Mouse (Mus musculus) spleen, embryonic (tissue): ENCODE results near the gene Pcbp4.

ENCODE experiments used
- CTCF ChIA-PET: fragments of 350-600 bp; sonication (Branson Sonifier 250); formaldehyde crosslinking; loops from one replicate; lab custom pipeline; 2022; lab: Charles Lee

Pcbp4 gene

DNA sequence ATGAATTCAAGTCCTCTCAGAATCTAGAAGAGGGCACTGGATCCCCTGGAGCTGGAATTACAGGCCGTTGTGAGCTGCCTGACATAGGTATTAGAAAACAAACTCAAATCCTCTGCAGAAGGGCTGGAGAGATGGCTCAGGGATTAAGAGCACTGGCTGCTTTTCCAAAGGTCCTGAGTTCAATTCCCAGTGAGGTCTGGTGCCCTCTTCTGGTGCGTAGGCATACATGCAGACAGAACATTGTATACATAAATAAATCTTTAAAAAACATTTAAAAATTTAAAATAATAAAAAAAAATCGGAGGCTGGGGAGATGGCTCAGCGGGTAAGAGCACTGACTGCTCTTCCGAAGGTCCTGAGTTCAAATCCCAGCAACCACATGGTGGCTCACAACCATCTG lies 10.4 kb upstream of the Pcbp4 start:
- CTCF ChIA-PET: no interaction called here

DNA sequence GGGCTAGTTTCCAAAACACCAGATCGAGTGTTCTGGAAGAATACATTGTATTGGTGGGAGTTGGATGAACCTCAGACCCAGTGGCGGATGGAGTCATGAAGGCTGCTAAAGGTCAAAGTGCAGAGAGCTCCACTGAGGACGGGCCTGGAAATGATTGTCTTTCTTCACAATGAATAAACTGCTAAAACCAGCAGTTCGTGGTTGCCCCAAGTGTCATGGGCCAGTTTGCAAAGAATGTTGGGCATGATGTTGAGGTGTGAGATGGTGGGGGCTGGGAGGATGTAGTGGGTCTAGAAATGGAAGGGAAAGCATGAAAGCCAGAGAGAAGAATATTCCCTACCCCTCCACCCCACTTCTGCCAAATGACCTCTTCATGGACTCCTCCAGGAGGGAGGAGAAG lies 8.3 kb upstream of the Pcbp4 start:
- CTCF ChIA-PET: no interaction called here

DNA sequence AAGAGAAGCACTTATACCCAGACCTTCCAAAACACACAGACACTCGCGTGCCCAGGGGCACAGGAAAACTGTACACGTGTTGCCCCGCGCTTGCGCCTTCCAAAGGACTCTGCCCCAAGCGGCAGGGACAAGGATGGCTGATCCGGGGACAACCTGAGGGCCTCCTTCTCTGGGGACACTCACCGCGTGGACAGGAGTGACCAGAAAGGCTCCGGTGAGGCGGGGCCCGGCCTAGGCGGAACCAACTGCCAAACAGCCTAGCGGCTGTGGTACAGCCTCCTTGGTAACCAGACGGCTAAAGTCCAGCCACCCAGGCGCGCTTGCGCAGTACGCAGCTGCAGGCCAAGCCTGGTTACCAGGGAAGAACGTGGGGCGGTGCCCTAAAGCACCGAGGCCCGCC lies 5.7 kb upstream of the Pcbp4 start, which contains the start of the genes Abhd14b and Abhd14a:
Gene Abhd14b (plus strand): TSS at position 112 of the 400 bp plus-strand sequence.
Gene Abhd14a (minus strand): TSS at position 331 of the 400 bp plus-strand sequence.
- CTCF ChIA-PET: interaction anchor here (0.6 to 2.5 kb wide), 5 partner anchors 14 to 167 kb away, joined by 3 to 7 read pairs (median 6); partner anchors contain the start of genes Parp3 and Poc1a

DNA sequence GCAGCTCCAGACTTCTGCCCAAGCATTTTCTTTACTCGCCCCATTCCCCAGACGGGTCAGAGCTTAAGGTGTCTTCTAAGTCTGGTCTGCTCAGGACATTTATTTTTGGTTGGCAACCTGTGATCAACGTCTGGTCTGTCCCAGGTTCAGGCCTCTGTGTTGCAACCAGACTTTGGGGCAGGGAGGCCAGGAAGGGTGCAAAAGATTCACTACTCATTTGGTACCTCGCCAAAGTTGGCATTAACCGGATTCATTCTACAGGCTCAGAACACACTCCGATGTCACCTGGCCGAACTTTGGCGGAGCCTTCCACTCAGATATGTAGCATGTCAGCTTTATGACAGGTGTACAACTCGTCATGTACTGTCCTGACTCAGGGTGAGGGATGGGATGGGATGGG lies 5.1 kb upstream of the Pcbp4 start:
- CTCF ChIA-PET: interaction anchor here (0.9 to 2.5 kb wide), 2 partner anchors 15 to 29 kb away, joined by 4 to 6 read pairs; partner anchors contain the start of gene Parp3

DNA sequence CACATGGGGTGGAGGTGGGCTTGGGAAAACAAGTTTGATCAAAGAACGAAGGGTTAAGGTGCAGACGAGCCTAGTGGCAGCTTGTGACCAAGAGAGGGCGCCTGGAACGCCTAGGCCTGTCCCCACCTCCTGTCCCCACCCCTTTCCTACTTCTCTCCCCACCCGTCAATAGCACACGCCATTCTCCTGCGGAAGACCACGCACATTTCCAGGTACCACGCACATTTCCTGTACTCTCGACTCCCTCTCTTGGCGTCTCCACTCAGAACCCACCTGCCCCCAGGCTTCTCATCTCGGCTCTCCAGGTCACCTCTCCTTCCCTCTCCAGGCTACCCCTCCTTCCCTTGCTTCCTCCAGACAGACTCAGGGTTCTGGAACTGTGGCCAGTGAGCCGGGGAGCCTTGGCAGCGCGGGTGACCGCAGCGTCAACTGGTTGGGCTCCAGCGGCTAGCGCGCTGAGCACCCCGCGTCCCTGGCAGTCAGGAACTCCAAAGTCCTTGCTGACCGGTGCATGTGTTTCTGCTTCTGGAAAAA lies 4.5 kb upstream of the Pcbp4 start:
- CTCF ChIA-PET: interaction anchor here (2.5 kb wide), 1 partner anchor 28 kb away, joined by 6 read pairs; the partner anchor contains the start of gene Parp3

DNA sequence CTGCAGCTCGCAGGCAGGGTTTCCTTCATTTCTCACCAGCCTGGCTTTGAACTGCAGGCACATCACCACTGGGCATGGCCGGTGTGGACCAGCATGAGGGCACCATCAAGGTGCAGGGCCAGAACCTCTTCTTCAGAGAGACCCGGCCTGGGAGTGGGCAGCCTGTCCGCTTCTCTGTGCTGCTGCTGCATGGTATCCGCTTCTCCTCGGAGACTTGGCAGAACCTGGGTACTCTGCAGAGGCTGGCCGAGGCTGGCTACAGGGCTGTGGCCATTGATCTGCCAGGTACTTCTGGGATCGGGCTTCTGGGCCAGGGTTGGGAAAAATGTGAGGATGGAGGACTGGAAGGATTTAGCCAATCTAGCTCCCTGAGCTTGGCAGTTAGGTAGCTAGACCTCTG lies 3.1 kb upstream of the Pcbp4 start:
- CTCF ChIA-PET: no interaction called here

DNA sequence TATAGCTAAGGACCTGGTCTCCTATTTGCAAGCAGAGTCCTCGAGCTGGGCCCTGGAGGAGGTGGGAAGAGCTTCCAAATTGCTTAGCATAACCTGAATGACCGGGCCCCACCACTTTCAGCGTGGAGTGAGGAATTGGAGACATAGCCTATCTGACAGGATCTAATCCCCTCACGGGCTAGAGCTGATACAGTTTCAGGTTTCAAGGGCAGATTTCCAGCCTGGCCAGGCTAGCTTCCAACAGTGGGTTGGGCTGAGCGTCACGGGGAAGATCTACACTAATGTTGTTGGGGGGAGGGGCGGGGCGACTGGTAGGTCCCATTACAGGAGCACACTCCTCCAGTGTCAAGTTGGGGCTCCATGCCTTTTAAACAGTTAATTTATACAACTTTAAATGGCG lies 2.4 kb upstream of the Pcbp4 start:
- CTCF ChIA-PET: interaction anchor here (0.5 kb wide), 1 partner anchor 40 kb away, joined by 3 read pairs; no protein-coding TSS in a partner anchor

DNA sequence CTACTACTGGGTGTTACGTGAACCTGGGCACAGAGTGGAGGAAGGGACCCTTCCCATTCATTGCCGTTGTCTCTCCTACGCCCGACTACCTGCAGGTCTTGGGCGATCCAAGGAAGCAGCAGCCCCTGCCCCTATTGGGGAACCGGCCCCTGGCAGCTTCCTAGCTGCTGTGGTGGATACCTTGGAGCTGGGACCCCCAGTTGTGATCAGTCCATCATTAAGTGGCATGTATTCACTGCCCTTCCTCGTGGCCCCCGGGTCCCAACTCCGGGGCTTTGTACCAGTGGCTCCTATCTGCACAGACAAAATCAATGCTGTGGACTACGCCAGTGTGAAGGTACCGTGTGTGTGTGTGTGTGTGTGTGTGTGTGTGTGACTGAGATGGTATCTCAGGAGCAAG lies 1.8 kb upstream of the Pcbp4 start:
- CTCF ChIA-PET: no interaction called here

DNA sequence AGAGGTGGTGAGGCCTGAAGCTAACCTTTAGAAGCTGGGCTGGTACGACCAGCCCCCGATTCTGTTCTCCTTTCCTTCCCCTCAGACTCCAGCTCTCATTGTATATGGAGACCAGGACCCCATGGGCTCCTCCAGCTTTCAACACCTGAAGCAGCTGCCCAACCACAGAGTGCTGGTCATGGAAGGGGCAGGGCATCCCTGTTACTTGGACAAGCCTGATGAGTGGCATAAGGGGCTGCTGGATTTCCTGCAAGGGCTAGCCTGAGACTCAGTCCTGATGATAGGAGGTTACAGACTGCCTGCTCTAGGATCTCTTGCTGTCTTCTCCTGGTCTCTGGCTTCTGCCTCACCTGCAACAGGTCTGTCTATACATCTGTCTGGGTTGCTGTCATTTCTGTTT lies 1.2 kb upstream of the Pcbp4 start:
- CTCF ChIA-PET: no interaction called here

DNA sequence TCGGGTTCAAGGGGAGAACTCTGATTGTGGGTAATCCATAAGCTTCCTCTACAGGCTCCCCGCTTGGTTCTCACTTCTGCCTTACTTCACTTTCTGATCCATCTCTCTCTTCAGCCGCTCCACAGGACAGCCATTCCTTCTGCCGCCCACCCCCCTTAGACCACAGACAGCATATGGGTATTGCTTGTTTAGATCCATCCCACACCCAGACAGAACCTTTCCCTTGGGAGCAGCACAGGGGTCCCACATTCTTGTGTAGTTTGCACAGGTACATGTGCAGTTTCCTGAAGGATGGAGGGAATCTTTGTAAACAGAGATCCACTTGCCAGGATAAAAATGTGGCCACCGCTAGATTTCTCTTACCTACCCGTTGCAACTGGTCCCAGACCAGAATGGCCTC lies 740 bp upstream of the Pcbp4 start:
- CTCF ChIA-PET: no interaction called here

DNA sequence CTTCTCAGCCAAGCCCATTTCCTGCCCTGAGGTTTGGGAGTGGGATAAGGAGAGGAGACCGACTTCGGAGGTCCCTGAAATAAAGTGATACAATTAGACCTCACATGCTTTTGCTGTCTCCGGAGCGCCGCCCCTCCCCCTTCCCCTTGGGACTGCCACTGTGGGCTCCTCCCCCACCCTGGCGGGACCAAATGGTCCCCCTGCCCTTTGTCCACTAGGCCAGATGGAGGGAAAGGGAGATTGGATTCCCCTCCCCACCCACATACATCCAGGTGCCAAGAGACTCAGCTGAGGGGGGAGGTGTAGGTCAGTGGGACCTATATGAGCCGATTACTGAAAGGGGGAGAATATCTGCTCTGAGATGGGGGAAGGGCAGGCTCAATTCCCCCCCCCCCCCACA lies 270 bp upstream of the Pcbp4 start:
- CTCF ChIA-PET: no interaction called here

DNA sequence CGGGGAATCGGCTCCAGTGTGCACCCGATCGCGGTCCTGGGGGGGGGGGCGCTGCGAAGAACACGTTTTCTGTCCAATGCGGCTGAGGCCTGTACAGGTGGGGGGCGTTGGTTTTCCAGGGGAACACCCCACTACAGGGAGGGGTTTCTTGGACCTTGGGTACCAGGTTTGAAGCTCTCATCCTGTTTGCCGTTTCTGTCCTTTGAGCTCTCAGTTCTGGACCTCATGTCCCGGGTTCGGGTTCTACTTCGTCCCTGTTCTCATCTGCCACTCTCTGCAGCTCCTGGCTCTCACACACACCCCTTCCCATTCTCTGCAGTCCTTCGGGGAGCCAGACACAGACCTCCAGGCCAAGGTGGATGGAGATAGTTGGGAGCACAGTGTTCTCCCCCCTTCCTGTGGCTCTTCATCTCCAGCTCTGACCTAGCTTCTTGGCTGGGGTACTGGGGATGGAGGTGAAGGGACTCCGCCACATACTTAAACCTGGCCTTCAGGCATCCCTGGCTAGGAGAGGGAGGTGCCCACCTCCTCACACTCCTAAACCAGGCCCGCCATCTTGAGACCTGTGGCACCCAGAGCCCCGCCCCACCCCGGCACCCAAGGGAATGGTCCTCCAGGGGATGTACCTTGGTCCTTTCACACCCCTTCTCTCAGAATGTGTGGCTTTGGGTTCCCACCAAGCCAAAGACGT lies 1.1 kb downstream of the Pcbp4 start:
- CTCF ChIA-PET: no interaction called here

DNA sequence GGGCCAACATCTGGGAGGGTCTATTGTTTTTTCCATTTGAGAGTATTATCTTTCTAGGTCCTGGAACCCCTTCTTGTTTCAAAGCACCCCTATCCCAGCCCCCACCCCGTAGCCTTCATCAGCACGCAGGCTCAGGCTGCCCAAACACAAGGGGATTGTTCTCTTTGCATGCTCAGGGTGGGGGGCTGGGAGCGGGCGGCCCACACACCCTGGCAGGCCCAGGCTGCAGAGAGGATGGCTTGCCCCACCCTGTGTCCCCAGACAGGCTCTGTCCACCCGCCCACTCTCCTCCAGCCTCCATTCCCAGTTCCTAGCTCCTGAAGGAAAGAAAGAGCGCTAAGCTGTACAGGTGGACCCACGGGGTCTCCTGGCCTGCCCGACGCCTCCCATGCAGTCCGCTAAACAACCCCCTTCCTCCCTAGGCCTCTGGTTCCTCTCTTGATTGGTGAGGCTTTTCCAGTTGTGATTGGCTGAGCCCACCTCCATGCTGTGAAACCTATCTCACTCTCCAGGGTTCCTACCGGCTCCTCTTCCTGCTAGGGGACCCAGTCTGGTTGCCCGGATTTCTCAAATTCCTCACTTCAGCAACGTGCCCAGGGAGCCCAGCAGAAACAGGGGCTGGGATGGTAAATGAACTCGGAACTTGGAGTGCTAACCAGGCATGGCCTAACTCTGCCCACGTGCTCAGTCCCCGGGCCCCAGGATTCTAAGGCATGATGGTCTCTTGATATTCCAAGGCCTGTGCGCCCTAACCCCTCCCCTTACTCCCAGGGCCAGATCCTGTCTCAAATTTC lies 2.0 kb downstream of the Pcbp4 start:
- CTCF ChIA-PET: no interaction called here

DNA sequence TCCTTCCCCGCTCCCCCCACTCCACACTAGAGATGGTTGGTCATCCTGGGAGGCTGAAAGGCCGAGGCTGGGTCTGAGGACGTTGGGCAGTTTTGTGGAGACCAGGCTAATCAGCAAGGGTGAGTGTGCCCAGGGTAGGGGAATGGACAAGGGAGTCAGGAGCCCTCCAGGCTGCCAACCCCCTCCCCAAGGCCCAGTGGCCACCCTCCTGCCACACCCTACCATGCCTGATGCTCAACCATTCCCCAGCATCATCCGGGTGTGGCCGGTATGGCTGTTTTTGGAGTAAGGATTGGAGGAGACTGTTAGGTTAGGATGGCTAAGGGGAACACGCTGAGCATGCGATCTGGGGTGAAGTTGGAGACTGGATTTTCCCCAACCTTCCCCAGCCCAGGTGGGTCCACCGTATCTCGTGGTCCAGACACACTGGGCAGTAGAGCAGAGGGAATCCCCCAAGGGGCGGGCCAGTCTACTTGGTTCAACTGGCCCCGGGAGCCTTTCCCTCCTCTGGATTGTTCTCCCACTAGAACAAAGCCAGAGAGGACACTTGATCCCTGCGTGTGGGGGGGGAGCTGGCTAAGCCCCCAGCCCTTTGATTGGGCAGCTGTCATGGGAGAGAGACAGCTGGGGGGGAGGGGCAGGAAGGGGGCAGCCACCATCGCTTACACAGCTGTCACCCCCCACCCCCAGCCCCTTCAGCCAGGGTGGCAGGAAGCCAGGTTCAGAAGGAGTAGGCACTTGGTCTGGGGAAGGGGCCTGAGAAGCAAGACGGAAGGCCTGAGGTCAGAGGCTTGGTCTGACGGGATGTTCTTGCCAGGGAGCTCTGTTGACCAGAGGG lies 3.5 kb downstream of the Pcbp4 start:
- CTCF ChIA-PET: no interaction called here

DNA sequence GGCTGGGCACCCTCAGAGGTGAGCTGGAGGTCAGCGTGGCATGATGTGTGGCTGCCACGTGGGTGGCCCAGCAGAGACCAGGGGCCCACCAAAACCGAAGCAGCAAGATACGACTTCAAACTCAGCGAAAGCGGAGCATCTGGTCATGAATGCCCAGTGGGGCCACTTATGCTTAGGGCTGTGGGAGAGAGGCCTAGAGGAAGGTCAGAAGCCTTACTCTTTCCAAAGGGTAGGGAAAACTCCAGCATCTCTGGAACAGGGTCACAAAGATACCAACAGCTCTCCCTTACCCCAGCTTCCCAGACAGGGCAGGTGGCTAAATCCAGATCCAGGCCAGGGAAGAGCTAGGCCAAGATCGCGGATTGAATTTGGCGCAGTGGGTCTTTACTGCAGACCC lies 4.1 kb downstream of the Pcbp4 start:
- CTCF ChIA-PET: no interaction called here

DNA sequence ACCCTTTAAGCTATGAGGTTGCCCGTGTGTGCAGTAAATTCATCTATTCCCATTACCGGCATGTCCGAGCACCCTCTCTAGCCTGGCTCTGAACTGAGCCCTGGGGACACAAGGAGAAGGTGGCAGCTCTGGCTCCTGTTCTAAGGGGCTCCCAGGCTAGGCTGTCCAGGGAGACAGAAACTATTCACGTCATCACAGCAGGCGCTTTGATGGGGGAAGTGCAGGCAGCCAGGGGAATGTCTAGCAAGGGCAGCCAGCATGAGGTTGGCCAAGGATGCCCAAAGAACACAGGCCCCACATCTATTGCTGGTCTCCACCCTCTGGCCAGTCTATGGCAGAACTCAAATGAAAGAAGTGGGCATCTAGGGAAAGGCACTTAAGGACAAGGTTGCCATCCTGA lies 4.8 kb downstream of the Pcbp4 start:
- CTCF ChIA-PET: no interaction called here

DNA sequence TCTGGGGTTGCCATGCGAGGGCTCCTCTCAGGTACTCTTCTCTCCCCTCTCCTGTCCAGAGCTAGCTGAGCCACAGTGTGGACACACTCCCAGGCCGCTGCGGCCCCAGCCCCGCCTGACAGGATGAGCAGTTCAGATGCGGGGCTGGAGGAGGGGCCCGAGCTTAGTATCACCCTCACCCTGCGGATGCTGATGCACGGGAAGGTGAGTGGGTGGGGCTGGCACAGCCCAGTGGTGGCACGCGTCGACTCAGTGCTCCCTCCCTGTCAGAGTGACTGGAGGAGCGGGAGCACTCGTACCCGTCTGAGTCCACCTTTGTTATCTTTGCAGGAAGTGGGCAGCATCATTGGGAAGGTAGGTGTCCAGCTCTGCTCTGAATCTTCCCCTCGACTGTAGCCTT lies 6.9 kb downstream of the Pcbp4 start:
- CTCF ChIA-PET: no interaction called here

DNA sequence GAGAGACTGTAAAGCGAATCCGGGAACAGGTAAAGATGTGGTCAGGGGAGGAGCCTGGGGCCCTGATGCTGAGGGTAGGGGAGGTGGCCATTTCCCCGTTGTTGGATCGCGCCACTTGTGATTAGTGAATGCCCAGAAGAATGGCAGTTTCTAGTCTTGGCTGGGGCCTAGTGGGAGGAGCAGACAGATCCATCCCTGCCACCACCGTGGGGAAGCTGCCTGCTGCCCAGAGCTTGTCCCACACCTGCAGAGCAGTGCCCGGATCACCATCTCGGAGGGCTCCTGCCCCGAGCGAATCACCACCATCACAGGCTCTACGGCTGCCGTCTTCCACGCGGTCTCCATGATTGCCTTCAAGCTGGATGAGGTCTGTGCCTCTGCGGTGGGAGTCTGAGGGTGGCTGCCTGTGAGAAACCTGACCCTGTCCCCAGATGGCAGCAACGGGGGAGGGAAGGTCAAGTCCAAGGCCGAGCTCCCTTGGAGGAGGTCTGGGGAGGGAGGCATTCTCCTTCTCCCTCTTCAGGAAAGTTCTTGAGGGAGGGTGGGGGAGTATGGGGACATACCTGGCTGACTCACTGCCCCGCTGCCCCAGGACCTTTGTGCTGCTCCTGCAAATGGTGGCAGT lies 7.4 kb downstream of the Pcbp4 start:
- CTCF ChIA-PET: interaction anchor here (0.6 kb wide), 1 partner anchor 17 kb away, joined by 12 read pairs; no protein-coding TSS in a partner anchor

DNA sequence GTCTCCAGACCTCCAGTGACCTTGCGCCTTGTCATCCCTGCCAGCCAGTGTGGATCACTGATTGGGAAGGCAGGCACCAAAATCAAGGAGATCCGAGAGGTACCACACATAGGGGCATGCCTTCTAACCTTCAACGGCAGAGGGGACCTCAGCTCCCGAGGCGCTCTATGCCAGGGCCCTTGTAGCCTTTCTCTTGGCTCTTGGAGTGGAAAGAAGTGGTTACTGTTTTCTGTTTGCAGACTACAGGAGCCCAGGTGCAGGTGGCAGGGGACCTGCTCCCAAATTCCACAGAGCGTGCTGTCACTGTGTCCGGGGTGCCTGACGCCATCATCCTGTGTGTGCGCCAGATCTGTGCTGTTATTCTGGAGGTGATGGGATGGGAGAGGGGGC lies 7.9 kb downstream of the Pcbp4 start:
- CTCF ChIA-PET: no interaction called here

DNA sequence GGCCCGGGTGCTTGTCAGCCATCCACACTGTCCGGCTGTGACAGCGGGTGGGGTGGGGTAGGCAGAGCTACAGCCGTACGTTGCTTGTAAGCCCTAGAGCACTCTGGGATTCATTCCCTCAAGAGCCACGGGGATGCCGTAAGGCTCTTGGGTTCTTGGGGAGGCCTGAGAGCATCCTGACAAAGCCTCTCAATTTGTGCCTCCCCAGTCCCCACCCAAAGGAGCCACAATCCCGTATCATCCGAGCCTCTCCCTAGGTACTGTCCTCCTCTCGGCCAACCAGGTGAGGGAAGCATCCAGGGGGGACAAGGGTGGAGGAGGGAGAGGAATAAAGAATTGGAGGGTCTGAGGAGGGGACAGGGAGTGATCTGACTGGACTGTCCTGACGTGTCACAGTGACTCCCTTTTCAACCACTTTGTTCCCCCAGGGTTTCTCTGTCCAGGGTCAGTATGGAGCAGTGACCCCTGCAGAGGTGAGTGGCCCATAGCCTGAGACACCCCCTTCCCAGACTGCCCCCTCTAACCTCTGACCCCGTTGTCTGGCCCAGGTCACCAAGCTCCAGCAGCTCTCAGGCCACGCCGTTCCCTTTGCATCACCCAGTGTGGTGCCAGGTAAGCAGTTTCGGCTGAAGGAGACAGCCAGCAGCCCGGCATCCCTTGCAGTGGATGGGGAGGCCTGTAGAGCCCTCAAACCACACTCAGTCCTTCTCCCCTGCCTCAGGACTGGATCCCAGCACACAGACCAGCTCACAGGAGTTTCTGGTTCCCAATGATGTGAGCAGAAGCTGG lies 8.7 kb downstream of the Pcbp4 start:
- CTCF ChIA-PET: no interaction called here
